Mouse (Mus musculus): ENCODE results near the gene Isg20. TPM values are rescaled to one million over a fixed set of nuclear protein-coding genes. Genes with fewer than 3 reads are reported as not detected.

Gene Isg20
- polyA plus RNA-seq (2012; rRNA removed), result 1.4 and 1.8 TPM in 2 replicates

- TF ChIP-seq CTCF (IDR thresholded peaks at IDR 0.05; ENCODE audit: borderline replicate concordance, extremely low read depth, insufficient read depth, insufficient read length), result no peak
- TF ChIP-seq POLR2A (IDR thresholded peaks at IDR 0.05; ENCODE audit: borderline replicate concordance, extremely low read depth, insufficient read depth, insufficient read length, poor library complexity, severe bottlenecking), result no peak
- DNase-seq (ENCODE audit: low read depth), result no peak
Observed at GRCm38 (mm10) chr7:78912974-78913474, at the start of gene Isg20. TSS of gene Isg20 (plus strand) at chr7:78913424.

- TF ChIP-seq POLR2A (IDR thresholded peaks at IDR 0.05; ENCODE audit: borderline replicate concordance, extremely low read depth, insufficient read depth, insufficient read length, poor library complexity, severe bottlenecking), result no peak
- TF ChIP-seq CTCF (IDR thresholded peaks at IDR 0.05; ENCODE audit: borderline replicate concordance, extremely low read depth, insufficient read depth, insufficient read length), result no peak
Observed at GRCm38 (mm10) chr7:78863796-78864445, 49.3 kb upstream of the Isg20 start.

GRCm38 (mm10) chr7:78864446-78864802 lies 48.8 kb upstream of the Isg20 start:
- TF ChIP-seq CTCF (IDR thresholded peaks at IDR 0.05; ENCODE audit: borderline replicate concordance, extremely low read depth, insufficient read depth, insufficient read length) (no peak), POLR2A (IDR thresholded peaks at IDR 0.05; ENCODE audit: borderline replicate concordance, extremely low read depth, insufficient read depth, insufficient read length, poor library complexity, severe bottlenecking) (no peak)
- DNase-seq (ENCODE audit: low read depth), result no peak

More at GRCm38 (mm10) chr7:78863796-78864445, 49.3 kb upstream of the Isg20 start:
- no peak for DNase-seq (ENCODE audit: low read depth)

DNA sequence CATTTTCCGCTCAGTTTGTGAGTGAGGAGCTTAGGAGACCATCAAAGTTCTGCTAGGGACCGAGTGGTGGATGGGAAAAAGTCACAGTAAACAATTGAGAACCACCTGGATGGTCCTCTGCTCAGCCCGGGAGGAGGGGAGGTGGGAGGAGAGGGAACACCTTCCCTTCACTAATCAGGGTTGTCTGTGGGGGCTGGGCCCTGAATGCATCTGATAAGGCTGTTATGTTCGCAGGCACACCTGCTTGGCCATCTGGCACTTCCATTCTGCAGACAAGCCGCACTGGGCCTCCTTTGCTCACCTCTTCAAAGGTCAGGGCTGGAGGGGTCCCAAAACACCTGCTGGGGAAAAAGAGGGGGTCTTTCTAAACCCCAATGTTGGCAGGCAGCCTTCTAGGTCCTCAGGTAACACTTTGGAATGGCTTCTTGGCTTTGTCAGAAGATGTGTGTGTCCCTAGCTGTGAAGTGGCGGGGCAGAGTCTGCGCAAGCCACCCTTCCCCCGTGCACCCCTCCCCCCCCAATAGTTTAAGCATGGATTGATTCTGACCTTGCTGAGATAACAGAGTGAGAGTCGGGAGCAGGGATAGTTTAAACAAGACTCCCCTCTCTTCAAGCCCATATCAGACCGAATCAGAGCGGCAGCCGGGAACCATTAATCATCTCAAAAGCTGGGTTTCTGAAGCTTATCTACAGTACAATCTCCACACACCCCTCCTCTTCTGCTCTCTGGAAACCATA lies 47.8 kb upstream of the Isg20 start:
- no peak for DNase-seq (ENCODE audit: low read depth)
- TF ChIP-seq CTCF (IDR thresholded peaks at IDR 0.05; ENCODE audit: borderline replicate concordance, extremely low read depth, insufficient read depth, insufficient read length) (no peak), POLR2A (IDR thresholded peaks at IDR 0.05; ENCODE audit: borderline replicate concordance, extremely low read depth, insufficient read depth, insufficient read length, poor library complexity, severe bottlenecking) (no peak)

DNA sequence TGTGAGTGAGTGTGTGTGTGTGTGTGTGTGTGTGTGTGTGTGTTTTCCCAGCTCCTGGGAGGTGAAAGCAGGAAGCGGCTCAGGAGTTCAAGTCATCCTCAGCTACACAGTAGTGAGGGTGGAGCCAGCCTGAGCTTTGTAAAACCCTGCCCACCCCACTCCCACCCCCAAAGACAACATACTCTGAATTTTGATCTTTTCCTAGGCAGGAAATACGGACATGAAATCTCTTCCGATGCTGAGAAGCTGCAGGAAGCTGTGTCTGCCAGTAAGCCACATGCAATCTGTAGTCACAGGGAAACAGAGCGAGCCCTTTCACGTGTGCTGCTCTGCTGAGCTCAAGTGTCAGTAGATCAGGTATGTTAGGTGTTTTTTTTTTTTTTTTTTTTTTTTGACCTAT lies 44.5 kb upstream of the Isg20 start:
- TF ChIP-seq CTCF (IDR thresholded peaks at IDR 0.05; ENCODE audit: borderline replicate concordance, extremely low read depth, insufficient read depth, insufficient read length) (no peak), POLR2A (IDR thresholded peaks at IDR 0.05; ENCODE audit: borderline replicate concordance, extremely low read depth, insufficient read depth, insufficient read length, poor library complexity, severe bottlenecking) (no peak)
- no peak for DNase-seq (ENCODE audit: low read depth)

GRCm38 (mm10) chr7:78872366-78872765 lies 40.9 kb upstream of the Isg20 start:
- TF ChIP-seq POLR2A (IDR thresholded peaks at IDR 0.05; ENCODE audit: borderline replicate concordance, extremely low read depth, insufficient read depth, insufficient read length, poor library complexity, severe bottlenecking), result no peak
- no peak for TF ChIP-seq CTCF (IDR thresholded peaks at IDR 0.05; ENCODE audit: borderline replicate concordance, extremely low read depth, insufficient read depth, insufficient read length)
- no peak for DNase-seq (ENCODE audit: low read depth)

- DNase-seq (ENCODE audit: low read depth), result no peak
- TF ChIP-seq POLR2A (IDR thresholded peaks at IDR 0.05; ENCODE audit: borderline replicate concordance, extremely low read depth, insufficient read depth, insufficient read length, poor library complexity, severe bottlenecking) (no peak), CTCF (IDR thresholded peaks at IDR 0.05; ENCODE audit: borderline replicate concordance, extremely low read depth, insufficient read depth, insufficient read length) (no peak)
Observed at GRCm38 (mm10) chr7:78872831-78873230, 40.4 kb upstream of the Isg20 start.

DNA sequence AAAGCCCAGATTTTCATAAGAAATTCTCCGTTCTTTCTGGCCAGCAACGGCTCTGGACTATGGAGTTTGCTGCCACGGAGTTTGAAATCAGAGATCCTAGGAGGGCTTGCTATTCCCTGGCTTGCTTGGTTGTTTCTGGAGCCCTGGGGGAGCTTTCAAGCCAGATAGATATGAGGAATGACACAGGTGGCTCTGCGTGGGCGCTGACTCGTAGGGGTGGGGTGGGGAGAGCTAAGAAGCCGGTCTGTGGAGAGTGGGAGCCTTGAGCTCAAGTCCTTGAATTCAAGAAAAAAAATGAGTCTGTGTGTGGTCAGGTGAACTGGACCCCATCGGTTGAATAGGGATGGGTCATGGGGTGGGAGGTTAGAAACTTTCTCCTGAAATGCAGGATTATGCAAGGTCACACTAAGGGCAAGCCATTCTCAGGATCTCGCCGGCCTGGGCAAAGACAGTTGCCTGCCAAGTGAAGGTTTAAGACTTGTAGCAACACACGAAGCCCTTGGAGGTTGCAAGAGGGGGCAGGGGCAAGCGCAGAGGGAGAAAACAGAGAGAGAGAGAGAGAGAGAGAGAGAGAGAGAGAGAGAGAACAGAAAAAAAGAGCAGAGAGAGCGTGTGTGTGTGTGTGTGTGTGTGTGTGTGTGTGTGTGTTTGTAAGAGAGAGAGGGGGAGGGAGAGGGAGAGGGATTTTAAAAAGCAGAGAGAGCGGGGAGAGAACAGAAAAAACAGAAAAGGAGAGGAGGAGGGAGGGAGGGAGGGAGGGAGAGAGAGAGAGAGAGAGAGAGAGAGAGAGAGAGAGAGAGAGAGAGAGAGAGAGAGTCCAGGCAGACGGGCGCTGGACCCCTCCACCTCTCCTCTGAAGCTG lies 31.4 kb upstream of the Isg20 start:
- DNase-seq (ENCODE audit: low read depth), result no peak
- TF ChIP-seq CTCF (IDR thresholded peaks at IDR 0.05; ENCODE audit: borderline replicate concordance, extremely low read depth, insufficient read depth, insufficient read length) (no peak), POLR2A (IDR thresholded peaks at IDR 0.05; ENCODE audit: borderline replicate concordance, extremely low read depth, insufficient read depth, insufficient read length, poor library complexity, severe bottlenecking) (no peak)

- TF ChIP-seq CTCF (IDR thresholded peaks at IDR 0.05; ENCODE audit: borderline replicate concordance, extremely low read depth, insufficient read depth, insufficient read length) (no peak), POLR2A (IDR thresholded peaks at IDR 0.05; ENCODE audit: borderline replicate concordance, extremely low read depth, insufficient read depth, insufficient read length, poor library complexity, severe bottlenecking) (no peak)
Observed at GRCm38 (mm10) chr7:78882469-78882837, 30.8 kb upstream of the Isg20 start.

GRCm38 (mm10) chr7:78883016-78883725 lies 30.1 kb upstream of the Isg20 start:
- peak; percentile 54 for DNase-seq (ENCODE audit: low read depth)
- no peak for TF ChIP-seq CTCF (IDR thresholded peaks at IDR 0.05; ENCODE audit: borderline replicate concordance, extremely low read depth, insufficient read depth, insufficient read length)
- no peak for TF ChIP-seq POLR2A (IDR thresholded peaks at IDR 0.05; ENCODE audit: borderline replicate concordance, extremely low read depth, insufficient read depth, insufficient read length, poor library complexity, severe bottlenecking)

More at GRCm38 (mm10) chr7:78882469-78882837, 30.8 kb upstream of the Isg20 start:
- DNase-seq (ENCODE audit: low read depth), result peak; percentile 94

Data from brain, embryonic 14.5 days (tissue).